Mouse (Mus musculus) cerebellum, adult 18-20 months (tissue): Measurements from ENCODE around the gene Pbxip1.

Experiments
- DNase-seq, 2 experiments: peaks; one replicate each; pipeline ENCODE4 v3.0.0; 2021

The Pbxip1 gene

GRCm38 (mm10) chr3:89486916-89487702 lies 50.6 kb downstream of the Pbxip1 start:
- no peak for DNase-seq

GRCm38 (mm10) chr3:89490790-89491189 lies 54.3 kb downstream of the Pbxip1 start:
- DNase-seq, result no peak

GRCm38 (mm10) chr3:89491559-89491958 lies 55.1 kb downstream of the Pbxip1 start:
- no peak for DNase-seq

- DNase-seq, result no peak
Observed at GRCm38 (mm10) chr3:89492701-89493151, 56.2 kb downstream of the Pbxip1 start.

- no peak for DNase-seq
Observed at GRCm38 (mm10) chr3:89494630-89495029, 58.1 kb downstream of the Pbxip1 start.

GRCm38 (mm10) chr3:89496366-89496765 lies 59.9 kb downstream of the Pbxip1 start:
- no peak for DNase-seq

- DNase-seq, result no peak
Observed at GRCm38 (mm10) chr3:89499696-89500095, 63.2 kb downstream of the Pbxip1 start.
